Mouse (Mus musculus) limb, embryonic 15.5 days (tissue): ENCODE data around the gene Abca8b. TPM values are rescaled to one million over a fixed set of nuclear protein-coding genes. Genes with fewer than 3 reads are reported as not detected.
"Not testable (repeated sequence)": the region's sequence is repeated elsewhere in the genome, so short reads cannot be mapped to it uniquely, and the experiment has no call there.

Experiments used
- ATAC-seq: fragments of 200-750 bp; cut with Nextera tagmentation; 2 replicates; pipeline ENCODE4 v1.8.0; 2017; ENCODE audit warnings: low read depth, moderate TSS enrichment; ENCODE audit not compliant: insufficient number of reproducible peaks, low FRiP score, low TSS enrichment
- H3K27ac ChIP-seq: fragments of 300-500 bp; sonication (generic); 2 replicates; pipeline ENCODE4 v1.5.1; 2015; ENCODE audit warnings: moderate library complexity, mild to moderate bottlenecking, inconsistent platforms
- H3K27me3 ChIP-seq: fragments of 300-500 bp; sonication (generic); 2 replicates; pipeline ENCODE4 v1.6.1; 2015; ENCODE audit warnings: inconsistent platforms
- H3K36me3 ChIP-seq: fragments of 300-500 bp; sonication (generic); 2 replicates; pipeline ENCODE4 v1.6.1; 2015; ENCODE audit warnings: inconsistent platforms
- H3K4me1 ChIP-seq: fragments of 300-500 bp; sonication (generic); 2 replicates; pipeline ENCODE4 v1.6.1; 2015; ENCODE audit warnings: inconsistent platforms
- H3K4me2 ChIP-seq: fragments of 300-500 bp; sonication (generic); 2 replicates; pipeline ENCODE4 v1.6.1; 2015; ENCODE audit warnings: mild to moderate bottlenecking, inconsistent platforms
- H3K4me3 ChIP-seq: fragments of 300-500 bp; sonication (generic); 2 replicates; pipeline ENCODE4 v1.5.1; 2015; ENCODE audit warnings: mild to moderate bottlenecking, inconsistent platforms
- H3K9ac ChIP-seq: fragments of 300-500 bp; sonication (generic); 2 replicates; pipeline ENCODE4 v1.6.1; 2015; ENCODE audit warnings: inconsistent platforms
- H3K9me3 ChIP-seq: fragments of 300-500 bp; sonication (generic); 2 replicates; pipeline ENCODE4 v1.6.1; 2016; ENCODE audit warnings: inconsistent platforms
- WGBS: fragments of 180-500 bp; shearing (Covaris S2); methylation state at CpG from one replicate; pipeline ENCODE4 v1.1.7; 2015; 5-methylcytosine and 5-hydroxymethylcytosine counted together
- polyA plus RNA-seq: library from polyadenylated mRNA; unstranded; fragments of >200 nt; fragmentation: Nextera tagmentation; extraction: Ambion mirVana; gene quantifications from 2 replicates; pipeline ENCODE4 v1.2.1, GENCODE M21; 2015

Gene Abca8b
- polyA plus RNA-seq, 1 experiment from 2014 or later, result 1.4 TPM

- H3K36me3 ChIP-seq, result no peaks in the 10 kb centered on the region
- H3K27ac ChIP-seq, result no peak overlapping the region
- no peak overlapping the region for H3K4me3 ChIP-seq
- H3K9ac ChIP-seq, result no peak overlapping the region
- no peaks in the 10 kb centered on the region for H3K9me3 ChIP-seq
- no peak overlapping the region for H3K4me2 ChIP-seq
- no peaks in the 10 kb centered on the region for H3K27me3 ChIP-seq
- no peak for ATAC-seq
- WGBS, result 84% methylated on average over 4 of the region's 4 CpGs
- H3K4me1 ChIP-seq, result no peaks in the 10 kb centered on the region
Observed at GRCm38 (mm10) chr11:109961495-109962492, 33.9 kb downstream of the Abca8b start.

GRCm38 (mm10) chr11:109955185-109955584 is 40.5 kb downstream of the Abca8b start:
- H3K4me3 ChIP-seq, result no peak overlapping the region
- H3K4me1 ChIP-seq, result no peaks in the 10 kb centered on the region
- H3K27me3 ChIP-seq, result no peaks in the 10 kb centered on the region
- 93% methylated on average over 1 of the region's 1 CpGs for WGBS
- H3K9me3 ChIP-seq, result no peaks in the 10 kb centered on the region
- no peak overlapping the region for H3K9ac ChIP-seq
- no peaks in the 10 kb centered on the region for H3K36me3 ChIP-seq
- H3K4me2 ChIP-seq, result no peak overlapping the region
- H3K27ac ChIP-seq, result no peak overlapping the region
- ATAC-seq, result no peak

- Histone ChIP-seq H3K4me1 (no peaks in the 10 kb centered on the region), H3K27me3 (no peaks in the 10 kb centered on the region), H3K4me2 (no peak overlapping the region), H3K27ac (no peak overlapping the region), H3K9me3 (no peaks in the 10 kb centered on the region), H3K36me3 (no peaks in the 10 kb centered on the region), H3K9ac (no peak overlapping the region), H3K4me3 (no peak overlapping the region)
- 79% methylated on average over 5 of the region's 5 CpGs for WGBS
- ATAC-seq, result no peak
Observed at GRCm38 (mm10) chr11:109936915-109937314, 58.7 kb downstream of the Abca8b start.

- WGBS, result 9% methylated on average over 4 of the region's 4 CpGs
- H3K9ac ChIP-seq, ATAC-seq: not testable (repeated sequence)
Observed at GRCm38 (mm10) chr11:109933207-109933606, 62.4 kb downstream of the Abca8b start.

GRCm38 (mm10) chr11:109928489-109928888 is 67.2 kb downstream of the Abca8b start:
- H3K4me3 ChIP-seq, result no peak overlapping the region
- no peak overlapping the region for H3K4me2 ChIP-seq
- H3K27ac ChIP-seq, result no peak overlapping the region
- WGBS, result 88% methylated on average over 2 of the region's 2 CpGs
- no peaks in the 10 kb centered on the region for H3K27me3 ChIP-seq
- no peaks in the 10 kb centered on the region for H3K36me3 ChIP-seq
- H3K4me1 ChIP-seq, result peaks cover 4% of the 10 kb centered on the region; the same call in 1 of the 2 replicates
- H3K9me3 ChIP-seq, result no peaks in the 10 kb centered on the region
- no peak overlapping the region for H3K9ac ChIP-seq
- ATAC-seq, result no peak

More at GRCm38 (mm10) chr11:109933207-109933606, 62.4 kb downstream of the Abca8b start:
- not testable (repeated sequence) for H3K27ac ChIP-seq, H3K4me3 ChIP-seq, H3K4me2 ChIP-seq, H3K27me3 ChIP-seq, H3K4me1 ChIP-seq, H3K36me3 ChIP-seq, H3K9me3 ChIP-seq

GRCm38 (mm10) chr11:109926718-109927680 is 68.6 kb downstream of the Abca8b start:
- H3K4me2 ChIP-seq, result no peak overlapping the region
- no peak overlapping the region for H3K9ac ChIP-seq
- no peaks in the 10 kb centered on the region for H3K27me3 ChIP-seq
- no peaks in the 10 kb centered on the region for H3K9me3 ChIP-seq
- H3K27ac ChIP-seq, result 0 out of 2 replicates have a peak overlapping the region, but pooled peaks have one; percentile 1
- H3K4me3 ChIP-seq, result no peak overlapping the region
- peaks cover 4% of the 10 kb centered on the region; the same call in 1 of the 2 replicates for H3K4me1 ChIP-seq
- H3K36me3 ChIP-seq, result no peaks in the 10 kb centered on the region
- 0 out of 2 replicates have a peak, but pooled peaks have one; percentile 48 for ATAC-seq
- WGBS, result 43% methylated on average over 7 of the region's 7 CpGs

- ATAC-seq, result no peak
- Histone ChIP-seq H3K9ac (no peak overlapping the region), H3K9me3 (no peaks in the 10 kb centered on the region), H3K36me3 (no peaks in the 10 kb centered on the region), H3K4me2 (no peak overlapping the region), H3K4me3 (no peak overlapping the region), H3K27me3 (no peaks in the 10 kb centered on the region), H3K4me1 (peaks cover 4% of the 10 kb centered on the region; the same call in 1 of the 2 replicates), H3K27ac (no peak overlapping the region)
- 71% methylated on average over 3 of the region's 3 CpGs for WGBS
Observed at GRCm38 (mm10) chr11:109922236-109922635, 73.4 kb downstream of the Abca8b start.

GRCm38 (mm10) chr11:109919480-109919879 is 76.2 kb downstream of the Abca8b start:
- Histone ChIP-seq H3K4me1 (no peaks in the 10 kb centered on the region), H3K9me3 (no peaks in the 10 kb centered on the region), H3K9ac (no peak overlapping the region), H3K4me3 (no peak overlapping the region), H3K27me3 (no peaks in the 10 kb centered on the region), H3K27ac (no peak overlapping the region), H3K4me2 (no peak overlapping the region), H3K36me3 (no peaks in the 10 kb centered on the region)
- ATAC-seq, result no peak
- 53% methylated on average over 2 of the region's 2 CpGs for WGBS

- Histone ChIP-seq H3K4me2 (no peak overlapping the region), H3K9ac (no peak overlapping the region), H3K27me3 (no peaks in the 10 kb centered on the region), H3K9me3 (no peaks in the 10 kb centered on the region), H3K27ac (no peak overlapping the region), H3K4me3 (no peak overlapping the region), H3K36me3 (no peaks in the 10 kb centered on the region), H3K4me1 (no peaks in the 10 kb centered on the region)
- ATAC-seq, result no peak
- 79% methylated on average over 10 of the region's 10 CpGs for WGBS
Observed at GRCm38 (mm10) chr11:109916654-109917053, 79.0 kb downstream of the Abca8b start.

GRCm38 (mm10) chr11:109913156-109913555 is 82.5 kb downstream of the Abca8b start:
- H3K9me3 ChIP-seq, H3K27me3 ChIP-seq, H3K27ac ChIP-seq, H3K4me2 ChIP-seq, H3K4me1 ChIP-seq, H3K36me3 ChIP-seq, H3K4me3 ChIP-seq, H3K9ac ChIP-seq, ATAC-seq: not testable (repeated sequence)
- WGBS, result 89% methylated on average over 8 of the region's 8 CpGs

GRCm38 (mm10) chr11:109912118-109912517 is 83.5 kb downstream of the Abca8b start:
- H3K4me3 ChIP-seq, H3K4me1 ChIP-seq: not testable (repeated sequence)
- WGBS, result 69% methylated on average over 1 of the region's 1 CpGs

More at GRCm38 (mm10) chr11:109912118-109912517, 83.5 kb downstream of the Abca8b start:
- not testable (repeated sequence) for H3K9me3 ChIP-seq, H3K4me2 ChIP-seq, H3K27ac ChIP-seq, H3K27me3 ChIP-seq, H3K9ac ChIP-seq, ATAC-seq, H3K36me3 ChIP-seq
